Mouse (Mus musculus) right cerebral cortex, adult 2 months (tissue): ENCODE data around the gene Galnt18.

Source experiments
- DNase-seq, 2 experiments: peaks; one replicate each; pipeline ENCODE4 v3.0.0; 2021 to 2022; ENCODE audit warnings: low spot score in 2 of 2

Galnt18 gene

DNA sequence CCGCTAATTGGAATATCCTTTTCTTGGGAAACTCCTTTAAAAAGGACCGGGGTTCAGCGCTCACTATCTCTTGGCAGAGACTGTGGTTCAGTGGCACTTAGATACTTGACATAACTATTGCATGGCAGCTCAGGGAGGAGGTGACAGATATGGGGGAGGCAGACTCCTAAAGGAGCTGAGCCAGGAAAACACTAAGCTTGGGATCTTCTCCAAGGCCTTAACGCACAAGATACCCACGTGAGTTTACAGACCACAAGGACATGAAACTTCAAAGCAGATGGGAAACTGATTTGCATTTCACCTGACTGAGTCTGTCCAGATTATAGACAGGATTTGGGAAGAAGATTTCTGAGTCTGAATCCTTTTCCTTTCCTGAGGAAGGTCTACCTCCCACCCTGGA lies 141.3 kb downstream of the Galnt18 start:
- DNase-seq: peak; percentile 33 to 42

DNA sequence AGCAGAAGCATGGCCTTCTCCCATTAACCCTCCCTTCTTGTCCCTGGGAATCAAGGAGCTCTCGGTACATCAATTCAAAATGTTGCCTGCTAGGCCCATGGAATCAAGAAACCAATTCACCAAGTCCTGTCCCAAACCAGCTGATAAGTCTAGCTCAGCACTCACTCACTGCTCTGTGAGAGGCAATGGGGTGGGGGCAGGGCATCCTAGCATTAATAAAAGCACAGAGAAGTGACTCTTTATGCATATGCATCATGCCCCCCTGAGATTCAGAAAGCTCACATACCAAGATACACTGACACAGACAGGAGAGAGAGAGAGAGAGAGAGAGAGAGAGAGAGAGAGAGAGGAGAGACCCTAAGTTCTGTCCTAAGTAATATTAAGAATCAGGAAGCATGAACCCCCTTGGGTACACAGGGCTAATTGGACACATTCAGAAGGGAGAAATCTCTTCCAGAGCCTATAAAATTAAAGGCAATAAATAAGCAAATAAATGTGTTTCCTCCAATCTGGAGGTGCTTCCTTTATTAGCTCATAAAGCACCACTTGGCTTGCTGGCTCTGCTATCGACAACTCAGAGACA lies 141.8 kb downstream of the Galnt18 start:
- DNase-seq: no peak

DNA sequence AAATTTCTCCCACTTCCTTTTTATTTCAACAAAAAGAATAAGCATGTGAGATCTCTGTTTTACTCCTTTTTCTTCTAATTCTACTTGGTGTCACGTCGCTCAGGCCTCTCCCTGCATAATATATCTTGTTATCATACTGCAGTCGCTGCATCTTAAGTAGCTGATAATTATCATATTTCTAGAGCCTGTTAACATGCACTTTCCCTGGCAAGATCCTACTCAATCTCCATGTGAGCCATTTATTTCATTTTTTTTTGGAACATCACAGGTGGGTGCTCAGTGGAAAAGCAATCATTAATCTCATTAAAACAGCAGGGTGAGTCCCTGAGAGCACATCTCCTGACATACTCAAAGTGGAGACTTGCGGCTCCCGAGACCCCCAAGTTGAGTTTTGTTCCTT lies 143.3 kb downstream of the Galnt18 start:
- no peak for DNase-seq

DNA sequence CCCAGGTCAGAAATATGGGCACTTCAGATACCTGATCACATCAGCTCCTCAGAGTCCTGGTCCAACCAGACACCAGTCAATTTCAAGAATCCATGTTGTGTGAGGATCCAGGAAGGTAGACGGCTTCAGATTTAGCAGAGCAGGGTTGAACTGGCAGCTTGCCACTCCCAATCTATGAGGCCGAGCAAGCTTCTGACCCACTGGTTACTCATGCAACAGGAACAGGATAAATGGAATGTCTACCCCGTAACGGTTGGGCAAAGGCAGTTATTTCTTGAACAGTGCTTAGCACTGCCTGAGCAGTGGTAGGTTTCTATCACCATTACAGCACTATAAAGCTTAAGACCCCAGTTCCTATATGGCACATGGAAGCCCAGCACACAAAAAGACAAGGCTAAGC lies 148.5 kb downstream of the Galnt18 start:
- no peak for DNase-seq

DNA sequence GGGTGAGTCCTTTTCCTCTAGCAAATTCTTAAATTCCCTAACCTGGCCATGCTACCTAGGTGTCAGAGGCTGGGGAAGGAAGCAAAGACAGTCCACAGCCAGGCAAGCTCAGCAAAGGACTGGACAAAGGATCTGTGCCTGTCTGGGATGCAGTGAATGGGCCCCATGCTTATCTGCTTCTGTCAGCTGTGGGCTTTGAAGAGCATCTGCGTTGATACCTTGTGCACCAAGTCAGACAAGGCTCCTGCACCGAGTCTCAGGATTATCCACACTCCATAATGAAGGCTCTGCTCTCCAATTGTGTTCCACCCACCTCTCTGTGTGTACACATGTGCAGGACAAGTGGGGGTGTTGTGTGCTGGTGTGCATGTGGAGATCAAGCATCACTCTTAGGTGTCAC lies 153.5 kb downstream of the Galnt18 start:
- DNase-seq: no peak

DNA sequence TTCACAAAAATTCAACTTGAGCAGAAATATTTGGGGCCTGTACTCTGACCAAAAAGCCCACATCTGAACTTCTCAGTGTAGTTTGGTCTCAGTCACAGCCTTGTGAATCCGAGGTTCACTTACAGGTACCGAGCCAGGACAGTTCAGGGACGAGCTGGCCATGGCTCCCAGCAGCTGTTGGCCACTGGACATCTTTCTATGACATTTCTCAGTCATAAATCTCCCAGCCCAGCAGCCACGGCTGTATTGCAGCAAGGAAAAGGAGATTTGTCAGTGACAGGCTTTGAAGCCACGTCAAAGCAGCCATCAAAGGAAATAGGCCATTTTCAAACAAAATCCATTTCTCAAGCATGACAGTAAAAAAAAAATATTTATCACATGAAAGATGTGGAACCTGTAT lies 154.0 kb downstream of the Galnt18 start:
- no peak for DNase-seq

DNA sequence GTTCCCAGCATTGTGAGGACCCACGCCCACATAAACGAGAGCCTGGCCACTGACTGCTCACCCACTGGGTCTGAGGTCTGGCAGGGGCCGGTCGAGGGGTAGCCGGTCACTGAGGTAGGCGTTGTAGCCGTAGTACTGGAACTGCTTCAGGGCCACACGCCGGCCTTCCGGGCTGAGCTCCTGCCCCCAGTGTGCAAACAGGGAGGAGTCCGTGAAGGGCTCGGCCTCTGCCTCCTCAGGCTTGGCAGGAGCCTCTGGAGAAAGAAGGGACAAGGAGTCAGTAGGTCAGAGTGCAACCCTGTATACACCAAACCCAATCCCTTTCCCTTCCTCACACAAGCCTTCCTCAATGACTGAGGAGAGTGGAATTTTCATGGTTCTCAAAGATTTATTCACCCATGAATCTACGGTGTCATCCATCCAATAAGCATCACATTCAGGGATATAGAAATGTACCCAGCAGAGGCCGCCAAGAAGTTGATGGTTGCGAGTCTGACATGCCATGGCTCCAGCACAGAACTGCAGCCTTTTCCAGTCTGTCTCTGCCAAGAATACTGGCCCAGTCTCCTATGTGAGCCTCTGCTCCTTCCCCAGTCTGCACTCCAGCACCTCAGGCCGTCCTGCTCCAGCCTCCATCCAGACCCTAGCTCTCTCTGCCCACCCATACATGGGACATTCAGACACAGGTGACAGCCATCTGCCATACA lies 163.4 kb downstream of the Galnt18 start:
- DNase-seq: no peak

DNA sequence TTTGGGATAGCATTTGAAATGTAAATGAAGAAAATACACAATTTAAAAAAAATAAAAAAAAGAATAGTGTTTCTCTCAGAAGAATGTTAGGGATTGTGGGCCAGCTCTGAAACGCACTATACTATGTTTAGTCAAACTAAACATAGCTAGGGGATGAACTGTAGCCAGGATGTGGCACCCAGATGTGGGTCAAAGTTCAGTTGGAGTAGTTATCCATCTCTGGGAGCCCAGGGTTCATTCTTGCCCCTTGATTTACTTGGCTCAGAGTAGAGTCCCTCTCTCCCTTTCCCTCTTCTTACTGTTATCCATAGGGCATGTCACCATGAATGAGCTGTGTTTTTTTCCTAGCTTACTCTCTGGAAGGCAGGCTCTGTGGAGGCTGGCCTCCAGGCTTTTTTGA lies 165.3 kb downstream of the Galnt18 start:
- DNase-seq: no peak

DNA sequence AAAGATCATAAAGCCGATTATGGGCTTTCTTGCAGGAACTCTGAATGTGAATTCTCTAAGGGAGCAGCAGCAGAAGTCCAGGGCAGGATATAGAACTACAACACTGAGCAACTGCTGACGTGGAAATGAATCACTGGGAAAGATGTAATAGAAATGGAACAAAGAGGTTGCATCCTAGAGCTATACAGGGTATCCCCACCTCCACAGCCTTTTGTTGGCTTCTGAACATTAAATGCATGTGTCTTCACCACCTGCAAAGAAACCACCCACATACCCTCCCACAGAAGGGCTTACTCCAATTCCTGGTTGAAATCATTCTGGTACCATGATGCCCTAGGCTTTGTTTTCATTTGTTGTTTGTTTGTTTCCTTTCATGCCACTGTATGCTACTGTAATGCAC lies 172.3 kb downstream of the Galnt18 start:
- peak; percentile 45 to 53 for DNase-seq

DNA sequence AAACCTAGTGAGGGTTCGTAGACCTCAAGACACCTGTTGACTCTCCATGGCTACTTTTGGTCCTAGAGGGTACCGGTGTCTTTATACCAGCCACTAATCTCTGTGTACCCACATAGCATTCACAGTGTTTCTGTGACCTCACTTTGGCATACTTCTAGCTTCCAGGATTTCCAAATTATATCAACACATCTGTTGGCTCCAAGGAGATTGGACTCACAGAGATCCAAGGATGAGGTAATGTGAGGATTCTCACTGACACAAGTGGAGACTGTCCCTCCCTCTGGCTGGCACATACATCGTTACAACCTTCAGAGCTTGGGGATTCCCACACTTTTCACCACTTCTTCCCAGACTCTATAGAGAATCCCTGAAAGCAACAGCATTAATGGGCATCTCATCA lies 173.7 kb downstream of the Galnt18 start:
- no peak for DNase-seq

DNA sequence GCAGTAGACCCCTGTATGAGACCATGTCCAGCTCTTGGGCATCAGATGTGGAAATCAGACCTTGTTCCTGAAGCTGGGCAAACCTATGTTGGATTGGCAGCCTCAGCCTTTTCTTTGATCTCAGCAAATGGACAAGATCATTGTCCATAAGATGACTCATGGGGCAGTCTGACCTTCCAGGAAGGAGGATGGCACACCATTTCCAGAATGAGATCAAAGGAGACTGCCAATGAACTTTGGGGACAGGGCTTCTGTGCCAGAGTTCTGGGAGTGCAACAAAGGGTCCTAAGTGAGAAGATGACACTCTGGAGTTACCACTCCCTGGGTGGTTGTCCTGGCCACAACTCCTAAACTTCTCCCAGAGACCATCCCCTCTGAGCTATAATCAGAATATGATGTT lies 174.1 kb downstream of the Galnt18 start:
- no peak for DNase-seq

DNA sequence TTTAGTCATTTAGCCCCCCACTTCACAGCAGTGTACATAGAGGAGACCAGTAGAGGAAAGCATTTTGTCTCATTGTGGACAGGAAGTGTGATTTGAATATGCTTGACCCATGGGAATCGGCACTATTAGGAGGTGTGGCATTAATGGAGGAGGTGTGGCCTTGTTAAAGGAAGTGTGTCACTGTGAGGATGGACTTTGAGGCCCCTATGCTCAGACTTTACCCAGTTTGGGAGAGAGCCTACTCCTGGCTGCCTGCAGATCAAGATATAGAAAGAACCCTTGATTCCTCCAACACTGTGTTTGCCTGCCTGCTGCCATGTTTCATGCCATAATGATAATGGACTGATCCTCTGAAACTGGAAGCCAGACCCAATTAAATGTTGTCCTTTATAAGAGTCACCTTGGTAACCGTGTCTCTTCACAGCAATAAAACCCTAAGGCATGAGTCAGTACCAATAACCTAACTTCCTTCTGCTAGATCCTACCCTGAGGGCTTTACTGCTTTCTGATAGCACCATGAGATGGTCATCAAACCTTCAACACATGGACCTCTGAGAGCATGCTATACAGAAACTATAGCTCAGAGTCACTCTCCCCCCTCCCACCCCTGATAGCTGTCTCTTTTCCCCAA lies 175.1 kb downstream of the Galnt18 start:
- no peak for DNase-seq

DNA sequence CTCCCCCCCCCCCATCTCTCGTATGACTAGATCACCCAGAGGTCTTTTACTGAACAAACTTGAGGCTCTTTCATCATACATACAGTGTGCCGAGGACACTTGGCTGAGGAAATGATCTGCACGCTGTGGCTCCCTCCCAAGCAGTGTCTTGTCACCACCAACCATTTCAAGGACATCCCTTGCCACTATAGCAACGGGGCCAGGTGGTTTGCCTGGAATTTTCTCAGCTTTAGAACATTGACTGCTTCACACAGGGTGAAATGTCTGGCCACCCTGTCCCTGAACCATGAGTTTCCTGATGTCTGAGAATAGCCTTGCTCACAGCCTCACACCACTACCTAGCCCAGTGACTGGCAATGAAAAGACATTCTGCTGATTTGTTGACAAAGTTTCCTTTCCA lies 176.6 kb downstream of the Galnt18 start:
- no peak for DNase-seq

DNA sequence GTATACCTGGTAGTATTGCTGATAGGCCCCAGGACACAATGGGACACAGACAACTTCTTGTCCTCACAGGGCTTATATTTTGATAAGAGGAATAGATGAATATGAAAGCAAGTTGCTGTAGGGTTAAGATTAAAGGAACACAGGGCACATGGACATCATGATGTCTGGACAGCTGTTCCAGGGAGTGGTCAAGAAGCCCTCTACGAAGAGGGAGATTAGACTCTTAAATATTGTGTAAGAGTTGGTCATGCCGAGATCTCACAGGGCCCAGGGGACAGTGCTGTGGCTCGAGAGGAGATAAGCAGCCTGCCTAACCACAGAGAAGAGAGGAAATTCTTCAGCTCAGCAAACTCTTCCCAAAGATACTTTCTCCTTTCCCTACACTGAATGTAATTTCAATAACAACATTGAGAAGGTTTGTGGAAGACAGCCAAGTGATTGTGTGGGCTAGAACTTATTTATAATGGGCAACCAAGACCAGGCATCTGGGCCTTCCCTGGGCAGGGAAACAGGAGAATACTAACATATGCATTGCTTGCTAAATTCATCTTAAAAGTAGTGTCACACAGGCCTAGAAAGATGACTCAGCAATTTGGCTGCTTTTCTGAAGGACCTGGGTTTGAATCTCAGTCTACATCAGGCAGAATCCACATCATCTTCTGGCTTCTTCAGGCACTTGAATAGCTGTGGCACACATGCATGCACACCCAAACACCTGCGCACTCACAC lies 178.3 kb downstream of the Galnt18 start:
- peak; percentile 53 to 54 for DNase-seq

DNA sequence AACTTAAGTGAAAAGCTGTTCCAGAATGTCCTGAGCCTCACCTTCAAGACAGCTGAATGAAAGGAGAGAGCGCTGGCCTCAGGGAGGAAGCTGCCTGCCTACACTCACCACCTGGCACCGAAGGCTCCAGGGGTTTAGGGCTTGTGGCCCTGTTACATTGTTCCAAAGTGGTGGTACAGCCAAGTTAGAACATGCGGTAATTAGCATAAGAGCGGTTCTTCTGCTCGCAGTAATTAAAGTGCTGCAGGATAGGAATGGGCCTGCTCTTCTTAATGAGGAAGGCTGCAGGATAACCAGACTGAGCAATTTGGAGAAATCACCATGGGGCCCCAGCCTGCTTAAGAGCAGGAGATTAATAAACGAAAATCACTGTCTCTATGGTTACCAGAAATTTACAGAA lies 179.0 kb downstream of the Galnt18 start:
- DNase-seq: no peak

DNA sequence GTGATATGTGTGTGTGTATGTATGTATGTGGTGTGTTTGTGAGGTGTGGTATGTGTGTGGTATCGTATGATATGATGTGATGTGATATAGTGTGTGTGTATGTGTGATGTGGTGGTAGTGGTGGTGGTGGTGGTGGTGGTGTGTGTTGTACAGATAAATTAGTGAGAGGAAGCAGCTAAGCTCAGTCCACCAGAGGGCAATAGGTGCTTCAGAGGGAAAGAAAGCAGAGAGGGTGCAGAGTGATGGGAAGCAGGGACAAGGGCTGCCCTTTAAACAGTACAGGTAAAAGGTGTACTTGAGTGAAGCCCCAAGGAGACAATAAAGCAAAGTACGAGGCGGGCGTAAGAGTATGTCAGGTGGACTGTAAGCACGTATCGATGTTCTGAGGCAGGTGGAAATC lies 186.1 kb downstream of the Galnt18 start:
- no peak for DNase-seq

DNA sequence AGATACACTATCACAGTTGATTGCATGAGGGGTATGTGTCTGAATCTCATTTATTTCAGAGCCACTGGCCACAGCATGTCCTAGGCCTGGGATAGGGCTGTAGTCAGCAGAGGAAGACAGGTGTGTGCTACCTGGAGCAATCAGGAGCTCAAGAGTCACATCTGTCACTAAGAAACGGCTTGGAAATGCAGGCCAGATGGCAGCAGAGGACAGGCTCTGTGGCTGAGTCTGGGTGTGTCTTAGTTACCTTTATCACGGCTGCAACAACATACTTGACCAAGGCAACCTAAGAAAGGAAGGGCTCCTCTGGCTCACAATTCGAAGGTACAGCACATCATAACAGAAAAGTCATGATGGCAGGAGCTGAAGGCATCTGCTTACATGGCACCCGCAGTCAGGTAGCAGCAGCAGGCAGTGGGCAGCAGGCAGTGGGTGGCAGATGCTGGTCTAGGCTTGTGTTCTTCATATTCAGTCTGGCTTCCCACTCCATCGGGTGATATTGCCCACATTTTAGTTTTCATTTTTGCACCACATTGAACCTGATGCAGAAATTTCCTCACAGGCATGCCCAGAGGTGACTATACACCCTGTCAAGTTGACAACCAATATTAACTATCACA lies 190.2 kb downstream of the Galnt18 start:
- no peak for DNase-seq

DNA sequence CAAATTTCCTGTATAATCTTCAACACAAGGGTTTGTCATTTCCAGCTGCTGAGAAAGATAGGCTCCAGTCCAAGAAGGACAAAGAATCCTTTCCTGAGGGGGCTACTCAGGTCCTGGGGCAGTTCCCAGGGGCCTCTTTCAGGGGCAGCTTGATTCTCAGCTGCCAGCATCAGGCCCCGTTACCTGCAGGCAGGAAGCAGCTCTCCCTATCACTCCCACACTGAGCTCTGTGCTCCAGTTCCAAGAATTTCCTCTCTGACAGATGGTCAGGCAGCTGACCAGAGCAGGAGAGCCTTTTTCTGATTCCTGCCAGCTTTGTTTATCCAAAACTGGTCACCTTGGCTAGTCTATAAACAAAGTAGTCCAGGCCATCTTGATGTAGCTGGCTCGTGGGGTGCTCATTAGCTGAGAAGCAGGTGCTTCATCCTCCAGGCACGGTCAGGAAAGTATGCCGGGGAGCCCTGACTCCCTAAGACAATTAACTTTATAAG lies 191.4 kb downstream of the Galnt18 start:
- DNase-seq: no peak

DNA sequence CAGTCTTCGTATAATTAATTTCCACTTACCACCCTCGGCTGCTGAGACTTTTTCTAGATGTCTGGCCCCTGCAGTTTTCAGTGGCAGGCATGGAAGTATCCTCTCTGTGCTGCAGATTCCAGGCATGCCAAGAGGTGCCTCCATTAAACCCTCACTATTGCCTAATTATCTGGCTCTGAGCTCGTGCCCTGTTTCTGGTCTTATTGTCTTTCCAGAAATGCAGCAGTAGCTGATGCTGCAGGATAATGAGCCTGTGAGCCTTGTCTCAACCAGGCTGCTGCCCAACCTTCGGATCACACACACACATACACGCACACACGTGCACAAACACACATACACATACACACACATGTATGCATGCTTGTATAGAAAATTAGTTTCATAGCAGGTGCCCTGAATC lies 199.2 kb downstream of the Galnt18 start:
- no peak for DNase-seq

DNA sequence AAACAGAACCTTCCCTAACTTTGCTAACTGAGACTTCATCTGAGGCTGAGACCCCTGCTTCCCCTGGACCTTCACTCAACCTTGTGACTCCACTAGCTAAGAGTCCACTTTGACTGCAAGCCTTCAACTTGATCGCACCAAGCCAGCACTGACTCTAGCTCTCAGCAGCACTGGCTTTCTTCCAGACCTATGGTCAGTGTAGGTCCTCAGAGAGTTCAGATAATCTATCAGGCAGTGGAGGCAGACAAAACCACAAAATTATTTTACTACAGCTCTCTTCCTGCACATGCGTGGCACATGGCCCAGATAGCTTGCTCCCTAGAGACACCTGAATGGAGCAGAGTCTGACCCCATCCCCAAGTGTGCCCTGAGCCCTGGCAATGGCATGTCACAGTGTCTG lies 204.7 kb downstream of the Galnt18 start:
- DNase-seq: no peak

DNA sequence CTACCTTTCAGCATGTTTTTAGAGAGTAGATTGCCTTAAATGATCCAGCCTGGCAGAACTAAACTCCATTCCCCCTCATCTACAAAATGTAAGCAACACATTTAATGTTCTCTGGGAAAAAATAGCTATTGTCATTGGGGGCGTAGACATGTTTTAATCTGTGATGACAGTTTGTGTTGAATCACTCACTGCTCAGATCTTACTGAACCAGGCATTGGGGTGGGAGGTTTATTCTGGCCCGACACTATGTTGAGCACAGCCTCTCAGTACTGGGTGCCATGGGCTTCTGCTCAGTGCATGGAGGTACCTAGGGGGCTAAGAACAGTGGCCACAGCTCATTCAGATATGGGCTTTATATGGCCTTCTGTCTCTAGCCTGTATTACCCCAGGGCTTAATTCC lies 207.4 kb downstream of the Galnt18 start:
- peak; percentile 45 to 50 for DNase-seq

DNA sequence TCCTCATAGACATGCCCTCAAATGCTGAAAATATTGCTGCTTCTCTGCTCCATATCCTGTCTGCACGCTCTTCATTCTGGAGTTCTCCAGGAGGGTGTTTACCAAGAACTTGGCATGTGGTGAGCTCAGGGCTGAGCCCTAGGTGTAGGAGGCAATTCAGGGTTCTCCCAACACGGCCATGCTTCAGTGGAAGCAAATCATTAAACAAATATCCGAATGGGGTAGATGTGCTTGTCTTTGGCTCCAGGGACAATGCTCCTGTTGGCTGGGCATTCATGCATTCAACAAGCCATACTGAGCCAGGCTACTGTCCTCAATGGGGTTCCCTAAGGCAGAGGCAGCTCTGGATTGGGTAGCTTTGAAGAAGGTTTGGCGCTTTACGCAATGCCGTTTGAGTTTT lies 212.9 kb downstream of the Galnt18 start:
- DNase-seq: no peak
